Mouse (Mus musculus): ENCODE data around the gene 1600002K03Rik. TPM values are rescaled to one million over a fixed set of nuclear protein-coding genes. Genes with fewer than 3 reads are reported as not detected.

The 1600002K03Rik gene
- total RNA-seq, 2 experiments from 2014 or later = 14.7 to 16.6 TPM

DNA sequence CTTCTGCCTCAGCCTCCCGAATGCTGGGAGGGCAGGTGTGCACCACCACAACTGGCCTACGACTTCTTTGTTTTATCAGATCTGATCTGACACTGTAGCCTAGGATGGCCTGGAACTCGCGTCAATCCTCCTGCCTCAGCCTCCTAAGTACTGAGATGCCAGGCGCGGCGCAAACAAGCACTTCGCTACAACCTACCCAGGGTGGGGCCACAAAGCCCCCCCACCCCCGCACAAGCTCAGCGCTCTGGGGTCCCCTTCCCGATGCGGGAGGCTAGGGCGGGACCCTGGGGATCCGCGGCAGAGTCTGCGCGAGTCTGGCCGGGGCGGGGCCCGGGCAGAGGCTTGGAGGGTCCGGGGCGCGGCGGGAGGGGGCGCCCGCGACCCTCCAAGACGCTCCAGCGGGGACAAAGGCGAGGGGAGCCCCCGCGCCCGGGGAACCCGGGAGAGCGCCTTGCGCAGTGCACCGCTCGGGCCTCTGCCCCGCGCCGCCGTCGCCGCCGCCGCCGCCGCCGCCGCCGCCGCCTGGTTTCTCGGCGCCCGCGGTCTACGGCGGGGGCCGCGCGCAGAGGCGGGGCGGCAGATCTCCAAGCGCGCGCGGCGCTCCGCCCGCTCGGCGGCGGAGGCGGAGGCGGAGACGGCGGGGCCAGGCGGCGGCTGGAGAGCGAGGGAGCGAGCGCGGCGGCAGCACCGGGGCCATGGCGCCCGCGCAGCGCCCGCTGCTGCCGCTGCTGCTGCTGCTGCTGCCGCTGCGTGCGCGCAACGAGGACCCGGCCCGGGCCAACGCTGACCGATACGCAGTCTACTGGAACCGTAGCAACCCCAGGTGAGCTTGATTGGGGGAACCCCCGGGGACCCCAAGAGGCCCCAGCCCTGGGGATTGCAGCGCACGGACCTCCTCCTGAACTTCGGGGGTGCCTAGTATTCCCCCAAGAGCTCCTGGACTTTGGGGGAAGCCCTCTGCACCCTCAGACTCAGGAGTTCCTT lies 6.6 kb downstream of the 1600002K03Rik start, which contains the start of gene Efna2:
Gene Efna2 (plus strand): TSS at position 415 of the 984 bp plus-strand sequence.
- peak; percentile 48 to 60 for DNase-seq (ENCODE audit: low spot score in 2 of 2)

DNA sequence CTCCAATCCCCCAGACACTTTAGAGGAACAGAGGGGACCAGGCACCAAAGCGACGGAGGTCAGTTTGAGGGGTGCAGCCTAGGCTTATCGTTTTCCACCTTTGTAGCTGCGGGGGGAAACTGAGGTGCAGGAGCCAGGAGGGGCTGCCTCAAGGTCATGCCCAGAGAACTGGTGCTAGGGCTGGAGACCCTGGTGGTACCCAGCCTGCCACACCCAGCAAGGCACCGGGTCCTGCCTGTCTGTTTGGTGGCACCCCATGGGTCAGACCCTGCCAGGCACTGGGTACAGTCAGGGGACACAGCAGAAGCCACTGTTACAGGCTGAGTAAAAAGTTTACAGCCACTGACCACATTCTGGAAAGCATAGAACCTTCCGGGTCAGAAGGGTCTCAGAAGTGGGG lies 7.5 kb downstream of the 1600002K03Rik start:
- no peak for DNase-seq (ENCODE audit: low spot score in 2 of 2)

DNA sequence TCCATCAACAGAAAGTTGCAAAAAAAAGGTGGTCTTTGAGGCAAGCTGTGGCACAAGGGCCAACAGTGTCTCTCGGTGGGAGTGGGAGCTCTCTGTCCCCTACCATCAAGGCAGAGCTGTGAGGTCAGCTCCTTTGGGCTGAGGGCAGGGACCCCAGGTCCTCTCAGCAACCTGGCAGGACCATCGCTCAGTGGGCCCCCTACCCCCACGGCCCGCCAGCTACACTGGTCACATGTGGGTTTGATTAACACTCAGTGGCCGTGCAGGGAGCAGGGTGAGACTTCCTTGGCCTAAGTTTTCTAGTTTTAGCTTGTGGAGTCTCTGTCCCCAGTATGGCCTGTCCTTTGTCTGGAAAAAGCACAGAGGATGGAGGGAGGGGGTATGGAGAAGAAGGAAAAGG lies 8.1 kb downstream of the 1600002K03Rik start:
- no peak for DNase-seq (ENCODE audit: low spot score in 2 of 2)

DNA sequence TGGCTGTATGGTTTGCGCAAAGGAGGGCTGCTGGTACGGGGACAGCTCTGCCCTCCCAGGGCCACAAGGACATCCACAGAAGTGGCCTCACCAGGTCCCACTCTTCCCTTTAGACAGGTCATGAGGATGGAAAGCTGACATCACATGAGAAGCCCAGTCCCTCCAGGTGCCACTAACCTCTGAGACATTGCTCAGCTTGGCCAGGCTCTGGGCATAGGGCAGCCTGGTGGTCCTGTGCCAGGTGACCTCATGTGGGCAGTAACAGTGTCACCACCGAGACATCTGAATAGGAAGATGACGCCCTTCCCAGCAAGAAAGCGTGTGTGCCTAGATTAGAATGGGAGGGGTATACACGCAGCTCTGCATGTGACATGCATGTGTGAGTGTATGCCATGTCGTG lies 9.8 kb downstream of the 1600002K03Rik start:
- no peak for DNase-seq (ENCODE audit: low spot score in 2 of 2)

GRCm38 (mm10) chr10:80186649-80187048 lies 13.9 kb downstream of the 1600002K03Rik start:
- DNase-seq (ENCODE audit: low spot score in 2 of 2) = no peak

GRCm38 (mm10) chr10:80187739-80188138 lies 15.0 kb downstream of the 1600002K03Rik start:
- DNase-seq (ENCODE audit: low spot score in 2 of 2) = no peak

- DNase-seq (ENCODE audit: low spot score in 2 of 2) = no peak
These were observed 15.8 kb downstream of the 1600002K03Rik start for GRCm38 (mm10) chr10:80188453-80189024.

GRCm38 (mm10) chr10:80189999-80190398 lies 17.3 kb downstream of the 1600002K03Rik start:
- DNase-seq (ENCODE audit: low spot score in 2 of 2) = no peak

- DNase-seq (ENCODE audit: low spot score in 2 of 2) = no peak
These were observed 17.8 kb downstream of the 1600002K03Rik start for GRCm38 (mm10) chr10:80190491-80191051.

GRCm38 (mm10) chr10:80193976-80194375 lies 21.2 kb downstream of the 1600002K03Rik start:
- no peak for DNase-seq (ENCODE audit: low spot score in 2 of 2)

GRCm38 (mm10) chr10:80194441-80194840 lies 21.7 kb downstream of the 1600002K03Rik start:
- no peak for DNase-seq (ENCODE audit: low spot score in 2 of 2)

DNA sequence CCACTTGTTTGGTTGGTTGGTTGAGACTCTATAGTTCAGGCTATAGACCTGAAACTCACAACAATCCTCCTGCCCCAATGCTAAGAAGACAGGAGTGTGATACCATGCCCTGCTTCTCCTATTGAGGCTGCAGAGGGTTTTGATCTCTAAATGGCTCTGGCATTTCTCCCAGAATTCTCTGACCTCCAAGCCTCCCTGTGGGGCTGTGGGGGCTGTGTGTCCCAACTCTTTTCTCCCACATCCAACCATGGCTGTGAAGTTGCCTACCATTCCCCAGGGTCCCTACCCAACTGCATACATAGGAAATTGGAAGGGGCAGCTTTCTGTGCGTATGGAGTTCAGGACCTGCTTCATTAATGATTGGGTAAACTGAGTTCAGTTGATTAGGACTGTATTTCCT lies 23.4 kb downstream of the 1600002K03Rik start:
- DNase-seq (ENCODE audit: low spot score in 2 of 2) = no peak

DNA sequence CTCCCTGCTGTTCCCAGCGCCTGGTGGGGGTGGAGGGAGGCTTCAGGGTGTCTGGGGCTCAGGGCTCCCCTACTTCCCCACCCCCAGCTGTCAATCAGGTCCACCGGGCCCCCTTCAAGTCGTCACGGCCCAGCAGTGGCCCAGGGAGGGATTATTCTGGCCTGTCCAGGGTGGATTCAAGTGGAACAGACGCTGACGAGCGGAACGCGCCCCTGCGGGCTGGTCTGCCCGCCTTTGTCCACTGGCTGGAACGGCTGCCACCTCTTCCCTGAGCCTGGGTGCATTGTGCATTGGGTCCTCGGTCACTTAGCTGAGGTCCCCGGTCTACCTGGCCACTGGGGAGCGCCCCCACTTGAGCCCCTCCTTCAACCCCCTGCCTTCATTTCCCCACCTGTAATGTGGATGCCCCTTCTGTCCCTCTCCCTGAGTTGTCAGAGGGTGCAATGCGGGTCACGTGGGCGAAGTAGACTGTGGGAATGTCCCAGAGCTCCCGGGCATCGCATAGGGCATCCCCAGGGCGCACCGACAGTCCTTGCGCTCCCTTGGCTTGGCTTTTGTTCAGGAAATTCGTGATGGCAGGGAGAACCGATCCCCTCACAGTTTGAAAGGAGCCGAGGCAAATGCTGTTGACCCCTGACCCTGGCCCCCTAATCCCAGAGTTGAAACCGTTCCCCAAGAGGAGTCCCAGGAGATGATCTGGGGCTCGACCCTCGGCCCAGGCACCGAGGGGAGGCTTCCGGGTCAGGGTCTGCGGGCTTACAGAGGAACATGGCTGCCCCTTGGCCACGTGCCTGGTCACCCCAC lies 24.2 kb downstream of the 1600002K03Rik start:
- no peak for DNase-seq (ENCODE audit: low spot score in 2 of 2)

DNA sequence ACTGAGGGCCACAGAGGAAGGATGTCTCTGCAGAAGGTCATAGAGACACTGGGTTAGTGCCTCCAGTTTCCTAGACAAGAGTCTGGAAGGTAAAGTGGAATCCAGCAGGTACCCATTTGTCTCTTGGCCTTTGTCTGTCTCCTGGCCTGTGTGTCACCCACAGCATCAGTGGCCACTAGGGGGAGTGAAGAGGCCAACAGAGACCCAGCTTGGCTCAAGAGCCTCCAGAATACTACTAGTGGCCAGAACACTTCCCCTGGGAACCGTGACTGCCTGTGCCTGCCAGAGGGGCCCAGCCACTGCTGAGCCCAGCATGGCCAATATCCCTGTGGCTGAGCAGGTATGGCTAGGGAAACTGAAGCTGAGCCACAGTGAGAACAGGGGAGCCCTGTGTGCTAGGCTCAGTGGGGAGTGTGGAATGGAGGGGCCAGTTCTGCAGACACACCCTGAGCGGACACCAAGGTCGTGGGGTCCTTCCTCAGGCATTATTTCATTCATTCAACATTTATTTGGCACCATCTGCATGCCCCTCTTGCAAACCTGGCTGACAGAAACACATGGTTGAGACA lies 26.8 kb downstream of the 1600002K03Rik start:
- peak; percentile 64 to 81 for DNase-seq (ENCODE audit: low spot score in 2 of 2)

DNA sequence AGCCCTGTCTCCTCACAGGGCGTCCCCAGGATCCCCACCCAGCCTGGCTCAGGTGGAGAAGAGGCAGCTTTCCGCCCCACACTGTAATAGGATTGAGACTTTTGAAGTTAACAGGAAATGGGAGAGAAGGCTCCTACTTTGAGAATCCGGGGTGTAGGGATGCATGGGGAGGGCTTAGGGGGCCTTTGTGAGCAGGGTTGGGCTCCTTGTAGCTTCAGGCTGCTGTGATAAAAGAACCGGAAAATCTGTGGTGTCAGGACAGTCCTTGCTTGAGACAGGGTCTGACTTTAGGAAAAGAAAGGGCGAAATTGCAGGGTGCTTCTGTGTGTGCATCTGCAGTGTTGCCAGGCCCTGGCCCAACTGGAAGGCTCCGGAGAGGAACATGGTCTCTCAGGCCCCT lies 27.7 kb downstream of the 1600002K03Rik start:
- DNase-seq (ENCODE audit: low spot score in 2 of 2) = no peak

GRCm38 (mm10) chr10:80204055-80204454 lies 31.3 kb downstream of the 1600002K03Rik start:
- no peak for DNase-seq (ENCODE audit: low spot score in 2 of 2)

DNA sequence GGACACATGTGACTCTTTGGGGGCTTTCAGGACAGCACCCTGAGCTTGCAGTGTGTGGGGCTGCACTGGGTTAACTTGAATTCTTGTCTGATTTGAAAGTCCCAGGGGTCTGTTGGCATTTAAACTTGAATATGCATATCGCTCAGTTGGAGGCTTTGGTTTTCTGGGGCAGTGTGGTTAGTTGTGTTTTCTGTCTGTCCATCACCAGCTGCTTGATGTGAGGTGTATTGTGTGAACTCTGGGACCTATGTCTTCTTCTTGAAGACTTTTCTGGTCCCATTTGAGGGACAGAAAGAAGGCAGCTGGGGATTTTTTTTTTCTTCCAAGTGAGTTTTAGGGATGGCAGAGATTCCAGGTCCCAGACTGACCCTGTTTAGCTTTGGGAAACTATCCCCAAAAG lies 34.5 kb downstream of the 1600002K03Rik start:
- DNase-seq (ENCODE audit: low spot score in 2 of 2) = no peak

DNA sequence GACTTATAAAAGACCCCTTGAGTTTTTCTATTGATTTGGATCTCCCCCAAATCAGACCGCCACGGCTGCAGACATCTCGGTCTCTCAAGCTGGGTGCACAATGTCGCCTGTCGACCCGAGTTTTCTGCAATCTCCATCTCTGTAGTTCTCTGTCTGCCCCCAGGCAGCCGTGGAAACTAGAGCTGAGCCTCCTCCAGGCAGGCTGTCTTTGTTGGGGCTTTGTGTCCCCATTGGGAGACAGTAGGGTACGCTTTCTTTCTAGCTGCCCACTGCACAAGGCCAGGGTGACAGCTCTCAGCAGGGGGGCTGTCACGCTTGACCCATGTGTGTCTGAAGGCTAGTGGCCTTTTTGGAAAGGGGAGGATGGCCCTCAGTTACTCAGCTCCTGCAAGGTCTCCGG lies 34.9 kb downstream of the 1600002K03Rik start:
- no peak for DNase-seq (ENCODE audit: low spot score in 2 of 2)

DNA sequence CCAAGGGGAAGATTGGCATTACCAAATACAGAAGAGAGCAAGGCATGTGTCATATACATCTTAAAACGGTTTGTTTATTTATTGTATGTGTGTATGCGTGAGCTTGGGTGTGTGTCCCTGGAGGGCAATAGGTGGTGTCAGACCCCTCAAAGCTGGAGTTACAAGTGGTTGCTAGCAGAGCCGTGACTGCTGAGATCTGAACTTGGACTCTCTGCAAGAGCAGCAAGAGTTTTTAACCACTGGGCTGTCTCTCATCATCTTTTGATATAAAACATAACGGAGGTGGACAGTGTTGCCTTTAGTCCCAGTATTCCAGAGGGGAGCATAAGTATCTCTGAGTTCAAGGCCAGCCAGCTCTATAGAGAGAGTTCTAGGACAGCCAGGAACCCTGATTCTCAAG lies 35.5 kb downstream of the 1600002K03Rik start:
- DNase-seq (ENCODE audit: low spot score in 2 of 2) = no peak

DNA sequence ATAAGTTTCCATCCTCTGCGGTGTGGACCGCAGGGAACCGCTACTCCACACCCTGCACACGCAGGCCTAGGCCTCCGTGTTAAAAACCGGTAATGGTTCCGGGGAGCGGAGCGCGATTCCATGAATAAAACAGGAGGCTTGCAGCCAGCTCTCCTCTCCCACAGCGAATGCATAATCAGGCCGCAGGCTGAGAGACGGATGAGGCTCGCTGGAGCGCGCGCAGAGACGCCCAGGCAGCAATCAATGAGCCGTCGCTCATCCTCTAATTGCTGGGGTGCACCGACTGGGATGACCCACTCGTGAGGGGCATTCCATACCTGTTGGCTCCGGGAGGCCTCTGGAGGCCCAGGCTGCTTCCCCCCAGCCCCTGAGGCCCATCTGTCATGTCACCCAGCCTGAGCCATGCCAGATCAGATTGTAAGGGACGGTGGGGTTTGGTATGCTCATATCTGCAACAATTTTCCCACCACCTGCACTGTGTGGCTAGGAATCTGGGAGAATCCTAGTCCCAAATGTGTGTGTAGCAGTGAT lies 36.2 kb downstream of the 1600002K03Rik start:
- no peak for DNase-seq (ENCODE audit: low spot score in 2 of 2)
